Mouse (Mus musculus) midbrain, postnatal 0 days (tissue): ENCODE results near the gene A430078G23Rik. TPM values are rescaled to one million over a fixed set of nuclear protein-coding genes. Genes with fewer than 3 reads are reported as not detected.
"Not testable (repeated sequence)": the region's sequence is repeated elsewhere in the genome, so short reads cannot be mapped to it uniquely, and the experiment has no call there.

Source experiments
- ATAC-seq: fragments of 200-750 bp; cut with Nextera tagmentation; 2 replicates; pipeline ENCODE4 v1.8.0; 2017; ENCODE audit warnings: moderate number of reproducible peaks, mild to moderate bottlenecking, moderate TSS enrichment, moderate library complexity; ENCODE audit not compliant: low FRiP score
- DNase-seq: peaks from one replicate; pipeline ENCODE4 v3.0.0-alpha.2; 2015; ENCODE audit warnings: low spot score
- H3K27ac ChIP-seq: fragments of 300-500 bp; sonication (generic); 2 replicates; pipeline ENCODE4 v1.5.1; 2014; ENCODE audit warnings: low read depth, mild to moderate bottlenecking, low read length, mixed read lengths
- H3K27me3 ChIP-seq: fragments of 300-500 bp; sonication (generic); 2 replicates; pipeline ENCODE4 v1.6.1; 2014; ENCODE audit warnings: low read length, control low read depth, mixed read lengths; ENCODE audit not compliant: insufficient read depth
- H3K36me3 ChIP-seq: fragments of 300-500 bp; sonication (generic); 2 replicates; pipeline ENCODE4 v1.6.1; 2014; ENCODE audit warnings: low read length, control low read depth, mixed read lengths; ENCODE audit not compliant: insufficient read depth
- H3K4me1 ChIP-seq: fragments of 300-500 bp; sonication (generic); 2 replicates; pipeline ENCODE4 v1.6.1; 2014; ENCODE audit warnings: mild to moderate bottlenecking, control low read depth, antibody characterized with exemption, low read length, mixed read lengths; ENCODE audit not compliant: insufficient read depth
- H3K4me2 ChIP-seq: fragments of 300-500 bp; sonication (generic); 2 replicates; pipeline ENCODE4 v1.6.1; 2014; ENCODE audit warnings: low read depth, mild to moderate bottlenecking, low read length, mixed read lengths; ENCODE audit not compliant: poor library complexity, severe bottlenecking
- H3K4me3 ChIP-seq: fragments of 300-500 bp; sonication (generic); 2 replicates; pipeline ENCODE4 v1.5.1; 2014; ENCODE audit warnings: low read depth, mild to moderate bottlenecking, low read length, moderate library complexity
- H3K9ac ChIP-seq: fragments of 300-500 bp; sonication (generic); replicated peaks from 2 replicates; pipeline ENCODE4 v1.6.1; 2014; ENCODE audit warnings: mild to moderate bottlenecking, low read length, moderate library complexity, mixed read lengths; ENCODE audit not compliant: poor library complexity, severe bottlenecking
- H3K9me3 ChIP-seq: fragments of 300-500 bp; sonication (generic); 2 replicates; pipeline ENCODE4 v1.6.1; 2016; ENCODE audit warnings: low read length, control low read depth
- CTCF ChIP-seq: IDR thresholded peaks from 2 replicates; pipeline ENCODE4 v1.5.1; 2016; ENCODE audit warnings: antibody characterized with exemption, mild to moderate bottlenecking
- WGBS: fragments of 180-500 bp; shearing (Covaris S2); extraction: QIAGEN DNeasy Blood & Tissue Kit; methylation state at CpG from one replicate; pipeline ENCODE4 v1.1.7; 2014; 5-methylcytosine and 5-hydroxymethylcytosine counted together
- polyA plus RNA-seq: library from polyadenylated mRNA; unstranded; fragments of >200 nt; fragmentation: Nextera tagmentation; extraction: Ambion mirVana; gene quantifications from 2 replicates; pipeline ENCODE4 v1.2.1, GENCODE M21; 2015
- total RNA-seq: library from RNA; depleted of rRNA; stranded (reverse); fragments of >200 nt; gene quantifications from 2 replicates; pipeline ENCODE4 v1.2.3, GENCODE M21; 2014; rRNA removed

Gene A430078G23Rik
- not detected in 2 replicates for total RNA-seq
- not detected in 2 replicates for polyA plus RNA-seq

DNA sequence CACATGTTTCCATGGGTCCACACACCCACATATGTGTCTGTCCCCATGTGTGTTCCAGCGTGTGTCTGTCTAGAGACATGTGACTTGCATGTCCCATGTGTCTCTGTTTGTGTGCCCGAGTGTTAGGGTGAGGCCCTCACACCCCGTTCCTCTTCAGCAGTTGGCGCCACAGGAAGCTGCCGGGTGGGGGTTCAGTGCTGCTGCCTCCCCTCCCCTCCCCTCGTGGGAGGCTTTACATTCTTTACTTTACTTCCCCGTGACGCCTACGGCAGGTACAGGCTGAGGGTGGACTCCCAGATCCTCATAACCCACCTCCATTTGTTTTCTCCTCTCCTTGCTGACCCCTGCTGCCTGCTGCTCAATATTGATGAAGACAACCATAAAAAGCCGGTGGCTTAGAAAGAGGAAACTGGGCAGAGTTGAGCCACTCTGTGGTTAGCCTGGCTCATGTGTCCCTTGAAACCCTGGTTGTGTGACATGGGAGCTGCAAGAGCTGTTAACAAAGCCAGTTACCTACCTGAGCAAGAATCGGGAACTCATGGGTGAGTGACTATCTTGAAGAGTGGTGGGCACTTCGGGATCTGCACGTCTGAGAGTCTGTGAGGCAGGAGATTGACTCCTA lies at the start of gene A430078G23Rik:
Gene A430078G23Rik (plus strand): TSS at position 227 of the 622 bp plus-strand sequence.
- no peaks in the 10 kb centered on the region for H3K4me1 ChIP-seq
- no peak for DNase-seq
- no peak within 1 kb of the TSS for H3K4me2 ChIP-seq
- WGBS, result 80% methylated on average over 13 of the region's 13 CpGs
- no peak within 1 kb of the TSS for H3K9ac ChIP-seq
- H3K9me3 ChIP-seq, result no peaks in the 10 kb centered on the region
- H3K27ac ChIP-seq, result no peak within 1 kb of the TSS
- H3K4me3 ChIP-seq, result no peak within 1 kb of the TSS
- H3K36me3 ChIP-seq, result no peaks in the 10 kb centered on the region
- no peak for ATAC-seq
- no peaks in the 10 kb centered on the region for H3K27me3 ChIP-seq
- no peak for TF ChIP-seq CTCF

GRCm38 (mm10) chr8:3308205-3308800 lies 44.9 kb upstream of the A430078G23Rik start:
- H3K4me2 ChIP-seq, H3K27ac ChIP-seq, H3K27me3 ChIP-seq, H3K4me1 ChIP-seq, H3K4me3 ChIP-seq, DNase-seq, H3K9ac ChIP-seq, H3K9me3 ChIP-seq, H3K36me3 ChIP-seq, ATAC-seq: not testable (repeated sequence)
- 94% methylated on average over 13 of the region's 13 CpGs for WGBS

GRCm38 (mm10) chr8:3309636-3310035 lies 43.6 kb upstream of the A430078G23Rik start:
- DNase-seq, result no peak
- H3K4me2 ChIP-seq, result no peak overlapping the region
- H3K4me1 ChIP-seq, result no peaks in the 10 kb centered on the region
- no peaks in the 10 kb centered on the region for H3K36me3 ChIP-seq
- no peak overlapping the region for H3K4me3 ChIP-seq
- no peaks in the 10 kb centered on the region for H3K27me3 ChIP-seq
- no peak overlapping the region for H3K27ac ChIP-seq
- no peak for TF ChIP-seq CTCF
- no peak for ATAC-seq
- 0 out of 2 replicates have a peak, but pooled peaks cover 5% of the 10 kb centered on the region for H3K9me3 ChIP-seq
- no peak overlapping the region for H3K9ac ChIP-seq
- WGBS, result 90% methylated on average over 11 of the region's 11 CpGs

GRCm38 (mm10) chr8:3311482-3311881 lies 41.7 kb upstream of the A430078G23Rik start:
- Histone ChIP-seq H3K27me3 (no peaks in the 10 kb centered on the region), H3K9me3 (0 out of 2 replicates have a peak, but pooled peaks cover 1% of the 10 kb centered on the region), H3K4me1 (no peaks in the 10 kb centered on the region), H3K27ac (no peak overlapping the region), H3K4me2 (no peak overlapping the region), H3K4me3 (no peak overlapping the region), H3K9ac (no peak overlapping the region), H3K36me3 (no peaks in the 10 kb centered on the region)
- 74% methylated on average over 4 of the region's 4 CpGs for WGBS
- ATAC-seq, result no peak
- TF ChIP-seq CTCF, result no peak
- DNase-seq, result no peak

DNA sequence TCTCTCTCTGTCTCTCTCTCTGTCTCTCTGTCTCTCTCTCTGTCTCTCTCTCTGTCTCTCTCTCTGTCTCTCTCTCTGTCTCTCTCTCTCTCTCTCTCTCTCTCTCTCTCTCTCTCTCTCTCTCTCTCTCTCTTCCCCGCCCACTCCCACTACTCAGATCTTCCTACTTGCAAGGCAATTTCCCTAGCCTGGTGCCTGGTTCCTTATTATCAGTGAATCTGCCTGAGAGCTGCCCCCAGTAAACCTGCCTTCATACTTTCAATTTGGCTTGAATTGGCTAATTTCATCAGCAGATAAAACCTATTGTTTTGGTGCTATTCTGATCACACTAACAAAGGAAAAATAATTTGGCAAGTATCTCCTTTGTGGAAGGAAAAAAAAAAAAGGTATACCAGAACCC lies 39.8 kb upstream of the A430078G23Rik start:
- not testable (repeated sequence) for H3K4me1 ChIP-seq, H3K36me3 ChIP-seq, H3K27ac ChIP-seq, H3K4me3 ChIP-seq, ATAC-seq, DNase-seq, H3K27me3 ChIP-seq, H3K9me3 ChIP-seq, H3K4me2 ChIP-seq, H3K9ac ChIP-seq
- WGBS, result 64% methylated on average over 1 of the region's 1 CpGs

GRCm38 (mm10) chr8:3313843-3314242 lies 39.4 kb upstream of the A430078G23Rik start:
- H3K9ac ChIP-seq, result no peak overlapping the region
- H3K9me3 ChIP-seq, result no peaks in the 10 kb centered on the region
- DNase-seq (no peak), ATAC-seq (no peak)
- no peaks in the 10 kb centered on the region for H3K36me3 ChIP-seq
- H3K27me3 ChIP-seq, result no peaks in the 10 kb centered on the region
- TF ChIP-seq CTCF, result no peak
- no peaks in the 10 kb centered on the region for H3K4me1 ChIP-seq
- H3K4me3 ChIP-seq, result no peak overlapping the region
- no peak overlapping the region for H3K27ac ChIP-seq
- 84% methylated on average over 3 of the region's 3 CpGs for WGBS
- no peak overlapping the region for H3K4me2 ChIP-seq
